Mouse (Mus musculus) brown adipose tissue, adult 24 weeks (tissue): ENCODE results near the gene Wwox. TPM values are rescaled to one million over a fixed set of nuclear protein-coding genes. Genes with fewer than 3 reads are reported as not detected.

Experiments used
- H3K27ac ChIP-seq: fragments of 200-500 bp; replicated peaks from 2 replicates; pipeline ENCODE4 v1.5.1; 2012; ENCODE audit warnings: low read depth, mild to moderate bottlenecking, low read length
- H3K4me1 ChIP-seq: fragments of 200-500 bp; 2 replicates; pipeline ENCODE4 v1.6.1; 2012; ENCODE audit warnings: low read length, mixed read lengths; ENCODE audit not compliant: control insufficient read depth, insufficient read depth, insufficient read length
- H3K4me3 ChIP-seq: fragments of 200-500 bp; 2 replicates; pipeline ENCODE4 v1.5.1; 2012; ENCODE audit warnings: low read depth, mild to moderate bottlenecking, low read length, moderate library complexity; ENCODE audit not compliant: insufficient read depth
- polyA plus RNA-seq: library from polyadenylated mRNA; stranded (reverse); fragments of >200 nt; gene quantifications from 2 replicates; pipeline ENCODE4 v1.2.4, GENCODE M21; 2012; ENCODE audit not compliant: missing spikeins, insufficient read depth, insufficient read length

Wwox gene
- polyA plus RNA-seq, 1 experiment = 11.8 TPM

GRCm38 (mm10) chr8:114853765-114854164 is 414.3 kb downstream of the Wwox start:
- no peak overlapping the region for H3K4me3 ChIP-seq
- H3K4me1 ChIP-seq = no peaks in the 10 kb centered on the region
- no peak overlapping the region for H3K27ac ChIP-seq

GRCm38 (mm10) chr8:114855833-114856232 is 416.4 kb downstream of the Wwox start:
- H3K4me3 ChIP-seq = no peak overlapping the region
- no peaks in the 10 kb centered on the region for H3K4me1 ChIP-seq
- H3K27ac ChIP-seq = no peak overlapping the region

DNA sequence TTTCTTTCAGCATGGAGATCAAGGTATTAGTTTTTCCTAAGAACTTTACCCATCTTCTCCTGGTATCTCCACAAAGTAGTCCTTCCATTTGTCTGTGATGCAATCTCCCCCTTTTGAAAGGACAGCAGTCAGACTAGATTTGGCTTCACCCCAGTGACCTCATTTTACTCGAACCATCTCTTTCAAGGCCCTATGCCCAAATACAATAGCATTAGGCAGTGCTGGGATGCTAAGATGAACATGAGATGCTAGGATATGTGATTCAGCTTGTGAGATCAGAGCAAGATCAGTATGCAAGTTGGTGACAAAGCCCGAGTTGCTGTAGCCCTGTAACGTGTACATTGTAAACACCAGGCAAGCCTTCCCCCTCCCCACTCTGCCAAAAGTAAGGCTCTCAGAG is 426.5 kb downstream of the Wwox start:
- H3K4me3 ChIP-seq = no peak overlapping the region
- H3K27ac ChIP-seq = no peak overlapping the region

GRCm38 (mm10) chr8:114869321-114869720 is 429.9 kb downstream of the Wwox start:
- Histone ChIP-seq H3K4me1 (no peaks in the 10 kb centered on the region), H3K27ac (no peak overlapping the region), H3K4me3 (no peak overlapping the region)

More for the DNA sequence above, 426.5 kb downstream of the Wwox start:
- no peaks in the 10 kb centered on the region for H3K4me1 ChIP-seq

DNA sequence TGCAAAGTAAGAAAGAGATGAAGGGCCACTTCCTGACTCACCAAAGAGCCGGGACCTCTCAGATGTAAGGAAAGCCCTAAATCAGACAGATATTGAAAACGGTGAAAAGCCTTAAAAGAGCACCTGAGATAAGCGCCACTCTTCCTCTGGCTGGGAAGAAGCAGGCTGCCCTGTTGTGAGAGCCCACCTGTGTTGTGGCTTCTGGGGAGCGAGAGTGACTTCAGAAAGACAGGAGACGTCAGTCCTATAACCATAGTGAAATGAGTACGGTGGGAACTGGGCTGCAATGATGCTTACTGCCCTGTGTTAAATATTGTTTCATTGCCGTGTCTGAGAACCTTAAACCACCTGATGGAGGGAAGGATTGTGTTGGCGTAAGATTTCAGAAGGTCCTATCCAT is 431.0 kb downstream of the Wwox start:
- H3K27ac ChIP-seq = no peak overlapping the region
- no peaks in the 10 kb centered on the region for H3K4me1 ChIP-seq
- H3K4me3 ChIP-seq = no peak overlapping the region

DNA sequence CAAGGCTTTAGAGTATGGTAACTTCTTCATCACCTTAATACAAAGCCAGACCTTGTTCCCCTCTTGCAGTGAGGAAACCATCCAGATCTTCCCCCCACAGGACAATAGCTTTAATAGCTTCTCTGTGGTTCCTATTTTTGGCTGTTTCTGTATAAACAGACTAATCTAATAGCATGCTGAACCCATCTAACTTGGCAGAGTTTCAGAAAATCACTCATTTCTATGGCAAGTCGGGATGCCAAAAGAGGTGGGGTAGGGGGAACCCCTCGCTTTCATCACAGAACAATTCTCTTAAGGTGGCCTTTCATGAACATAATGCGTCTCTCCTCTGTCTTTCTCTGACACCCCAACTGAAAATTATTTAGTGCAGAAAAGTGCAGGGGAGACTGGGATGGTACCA is 433.0 kb downstream of the Wwox start:
- Histone ChIP-seq H3K4me3 (no peak overlapping the region), H3K27ac (no peak overlapping the region), H3K4me1 (no peaks in the 10 kb centered on the region)

GRCm38 (mm10) chr8:114875161-114875560 is 435.7 kb downstream of the Wwox start:
- no peaks in the 10 kb centered on the region for H3K4me1 ChIP-seq
- no peak overlapping the region for H3K27ac ChIP-seq
- H3K4me3 ChIP-seq = no peak overlapping the region

GRCm38 (mm10) chr8:114876161-114876611 is 436.7 kb downstream of the Wwox start:
- Histone ChIP-seq H3K27ac (no peak overlapping the region), H3K4me3 (no peak overlapping the region), H3K4me1 (no peaks in the 10 kb centered on the region)

GRCm38 (mm10) chr8:114876696-114877206 is 437.3 kb downstream of the Wwox start:
- H3K27ac ChIP-seq = no peak overlapping the region
- H3K4me3 ChIP-seq = no peak overlapping the region
- no peaks in the 10 kb centered on the region for H3K4me1 ChIP-seq

DNA sequence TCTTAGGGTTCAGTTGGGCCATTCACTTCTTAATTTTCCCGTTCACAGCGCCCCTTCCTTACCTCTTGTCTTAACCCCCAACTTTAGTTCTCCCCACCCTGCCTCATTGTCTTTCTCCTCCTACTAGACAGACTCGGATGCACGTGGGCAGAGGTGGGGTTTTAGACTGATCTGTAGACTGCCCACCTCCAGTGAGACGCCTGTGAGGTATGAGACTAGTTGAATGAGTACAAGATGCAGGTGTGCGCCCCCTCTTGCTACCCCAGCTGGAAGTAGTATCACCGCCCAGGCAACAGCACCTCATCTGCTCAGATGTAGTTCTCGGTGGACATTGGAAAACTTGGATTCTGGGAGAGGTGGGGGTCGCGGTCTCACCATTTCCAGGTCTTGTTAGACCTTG is 437.8 kb downstream of the Wwox start:
- Histone ChIP-seq H3K27ac (no peak overlapping the region), H3K4me3 (no peak overlapping the region), H3K4me1 (no peaks in the 10 kb centered on the region)

DNA sequence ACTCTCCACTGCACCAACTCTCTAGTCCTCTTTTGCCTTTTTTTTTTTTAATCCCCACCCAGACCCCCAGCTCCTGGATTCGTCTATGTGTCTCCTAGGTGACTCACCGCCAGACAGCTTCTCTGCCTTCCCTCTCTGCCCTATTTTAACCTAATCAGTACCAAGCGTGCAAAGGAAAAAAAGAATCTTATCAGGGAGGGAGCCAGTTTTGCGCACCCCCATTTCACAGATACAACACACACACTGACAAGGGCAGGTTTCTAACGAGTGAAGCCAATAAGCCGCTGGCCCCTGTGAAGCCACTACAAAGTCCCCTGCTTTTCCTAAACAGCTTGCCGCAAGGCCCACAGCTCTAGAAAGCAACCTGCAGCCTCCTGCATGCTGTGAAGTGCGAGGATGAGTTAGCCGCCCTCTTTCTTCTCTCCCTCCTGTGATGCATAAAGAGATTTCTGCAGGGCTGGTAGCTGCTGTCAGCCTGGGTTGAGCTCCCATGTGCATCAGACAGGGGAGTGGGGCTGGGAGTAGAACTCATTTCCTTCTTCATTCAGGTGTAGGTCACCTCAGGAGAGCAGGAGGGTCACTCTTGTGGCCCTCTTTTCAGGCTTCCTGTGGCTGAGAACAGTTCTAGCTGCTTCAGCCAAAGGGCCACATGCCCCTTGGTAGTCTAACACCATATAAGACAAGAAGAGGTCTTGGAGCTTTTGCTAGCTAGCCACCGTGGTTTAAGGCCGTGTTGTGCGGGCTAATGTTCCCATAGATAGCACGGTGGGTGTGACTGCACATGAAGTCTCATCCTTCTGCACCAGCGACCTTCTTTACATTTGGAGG is 439.2 kb downstream of the Wwox start:
- Histone ChIP-seq H3K4me3 (no peak overlapping the region), H3K27ac (no peak overlapping the region), H3K4me1 (no peaks in the 10 kb centered on the region)

- Histone ChIP-seq H3K4me3 (no peak overlapping the region), H3K4me1 (no peaks in the 10 kb centered on the region), H3K27ac (no peak overlapping the region)
Observed at GRCm38 (mm10) chr8:114879277-114879568, 439.8 kb downstream of the Wwox start.

DNA sequence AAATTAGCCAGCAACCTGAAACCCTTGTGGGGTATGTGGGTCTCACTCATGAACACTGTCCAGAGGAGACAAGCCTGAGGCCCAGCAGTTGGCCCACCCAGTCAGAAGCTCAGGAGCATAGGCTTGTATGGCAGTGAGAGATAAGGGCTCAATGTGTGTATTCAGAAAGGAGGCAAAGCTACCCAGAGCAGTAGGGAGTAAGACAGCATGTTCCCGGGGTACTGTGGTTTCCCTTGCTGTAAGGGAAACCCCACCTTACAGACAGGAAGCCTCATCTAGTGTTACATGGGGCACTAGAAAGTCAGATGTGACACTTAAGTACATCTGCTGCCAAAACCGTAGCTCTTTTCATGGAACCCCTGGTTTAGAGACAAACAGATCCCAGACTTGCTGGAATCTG is 440.2 kb downstream of the Wwox start:
- no peaks in the 10 kb centered on the region for H3K4me1 ChIP-seq
- no peak overlapping the region for H3K4me3 ChIP-seq
- no peak overlapping the region for H3K27ac ChIP-seq

GRCm38 (mm10) chr8:114880475-114881135 is 441.1 kb downstream of the Wwox start:
- no peak overlapping the region for H3K4me3 ChIP-seq
- H3K27ac ChIP-seq = no peak overlapping the region
- no peaks in the 10 kb centered on the region for H3K4me1 ChIP-seq

DNA sequence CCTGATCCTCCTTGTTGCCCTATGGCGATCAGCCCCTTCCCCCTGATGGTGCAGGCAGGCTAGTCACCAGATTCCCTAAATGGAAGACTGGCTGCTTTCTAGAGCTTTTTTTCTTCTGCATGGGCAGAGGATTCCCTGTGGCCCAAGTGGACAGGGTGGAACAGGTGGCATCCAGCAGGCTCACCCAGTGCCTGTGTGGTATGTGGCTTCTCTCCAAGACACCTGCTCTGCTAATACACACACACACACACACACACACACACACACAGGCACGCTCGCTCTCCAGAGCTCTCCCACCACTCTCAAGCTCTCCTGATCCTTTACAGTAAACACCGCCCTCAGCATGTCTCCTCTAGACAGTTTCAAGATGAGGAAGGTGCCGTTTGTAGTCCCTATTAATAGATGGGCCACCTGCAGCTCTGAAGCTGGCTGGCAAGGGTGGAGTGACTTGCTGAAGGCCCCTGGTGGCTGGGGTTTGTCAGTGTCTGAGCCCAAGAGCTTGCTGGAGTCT is 442.5 kb downstream of the Wwox start:
- no peak overlapping the region for H3K27ac ChIP-seq
- H3K4me1 ChIP-seq = no peaks in the 10 kb centered on the region

GRCm38 (mm10) chr8:114882504-114882903 is 443.0 kb downstream of the Wwox start:
- Histone ChIP-seq H3K27ac (no peak overlapping the region), H3K4me3 (no peak overlapping the region), H3K4me1 (no peaks in the 10 kb centered on the region)

More for the DNA sequence above, 442.5 kb downstream of the Wwox start:
- H3K4me3 ChIP-seq = no peak overlapping the region
